Mouse (Mus musculus) ES-E14 (cell line): ENCODE measurements around the gene Zfyve9. TPM values are rescaled to one million over a fixed set of nuclear protein-coding genes. Genes with fewer than 3 reads are reported as not detected.
A peak's percentile ranks its signal among the peaks of the same experiment; 100 is the strongest.

Experiments used
- DNase-seq: peaks from one replicate; pipeline ENCODE4 v3.0.0-alpha.2; 2013; ENCODE audit warnings: low read depth, low spot score
- H3K27ac ChIP-seq: 2 replicates; pipeline ENCODE4 v1.5.1; 2012; ENCODE audit warnings: low read depth, mild to moderate bottlenecking, low read length, moderate library complexity, mixed read lengths; ENCODE audit not compliant: poor library complexity, insufficient read depth, severe bottlenecking
- H3K36me3 ChIP-seq: 2 replicates; pipeline ENCODE4 v1.6.1; 2012; ENCODE audit warnings: mild to moderate bottlenecking, low read length, moderate library complexity, mixed read lengths; ENCODE audit not compliant: control insufficient read depth, poor library complexity, insufficient read depth, severe bottlenecking
- H3K4me1 ChIP-seq, 2 experiments: fragments of 150-350 bp in 1 of 2; sonication (generic) in 1 of 2; 2 replicates each; pipeline ENCODE4 v1.6.1; 2012; ENCODE audit warnings: low read length in 2 of 2, mild to moderate bottlenecking in 1 of 2, mixed read lengths in 1 of 2; ENCODE audit not compliant: control insufficient read depth in 2 of 2, insufficient read depth in 2 of 2, poor library complexity in 1 of 2
- H3K4me3 ChIP-seq, 2 experiments: fragments of 150-350 bp in 1 of 2; sonication (generic) in 1 of 2; 2 replicates each; pipeline ENCODE4 v1.5.1; 2012; ENCODE audit warnings: low read length in 2 of 2, low read depth in 1 of 2, mild to moderate bottlenecking in 1 of 2, mixed read lengths in 1 of 2; ENCODE audit not compliant: insufficient read depth in 1 of 2, poor library complexity in 1 of 2, severe bottlenecking in 1 of 2
- H3K9ac ChIP-seq: 2 replicates; pipeline ENCODE4 v1.6.1; 2012; ENCODE audit warnings: low read depth, mild to moderate bottlenecking, low read length, mixed read lengths; ENCODE audit not compliant: poor library complexity, insufficient read depth, severe bottlenecking
- H3K9me3 ChIP-seq: fragments of 150-350 bp; sonication (generic); 2 replicates; pipeline ENCODE4 v1.6.1; 2012; ENCODE audit warnings: low read depth, mild to moderate bottlenecking, low read length; ENCODE audit not compliant: control insufficient read depth, insufficient read depth
- CHD2 ChIP-seq: IDR thresholded peaks from 2 replicates; pipeline ENCODE4 v1.6.1; 2014; ENCODE audit warnings: mild to moderate bottlenecking, low read depth, low read length, inconsistent platforms
- HCFC1 ChIP-seq: IDR thresholded peaks from 2 replicates; pipeline ENCODE4 v1.6.1; 2012; ENCODE audit warnings: low read length, inconsistent platforms, borderline replicate concordance; ENCODE audit not compliant: insufficient read depth
- MAFK ChIP-seq: IDR thresholded peaks from 2 replicates; pipeline ENCODE4 v1.6.1; 2014; ENCODE audit warnings: mild to moderate bottlenecking, low read depth, low read length, inconsistent platforms; ENCODE audit not compliant: insufficient read depth
- ZC3H11A ChIP-seq: IDR thresholded peaks from 2 replicates; pipeline ENCODE4 v1.6.1; 2012; ENCODE audit warnings: low read depth, mild to moderate bottlenecking, inconsistent platforms, low read length, borderline replicate concordance
- ZNF384 ChIP-seq: IDR thresholded peaks from 2 replicates; pipeline ENCODE4 v1.6.1; 2012; ENCODE audit warnings: low read depth, low read length, inconsistent platforms
- in situ Hi-C, 2 experiments: fragments of 600-800 bp; cut with MboI; formaldehyde crosslinking; loops; one replicate each; pipeline ENCODE4 v1.15.1; 2025; ENCODE audit warnings: low sequenced_read_pairs in 2 of 2, inconsistent platforms in 1 of 2; ENCODE audit not compliant: unreplicated experiment in 2 of 2
- total RNA-seq: library from RNA; depleted of rRNA; stranded (reverse); fragments of 300-350 nt; gene quantifications from 2 replicates; pipeline ENCODE4 v1.2.3, GENCODE M21; 2012

The Zfyve9 gene
- total RNA-seq, 1 experiment = 8.7 TPM

GRCm38 (mm10) chr4:108618586-108618985, 162.0 kb downstream of the Zfyve9 start:
- Histone ChIP-seq H3K36me3 (peaks cover 13% of the 10 kb centered on the region), H3K4me1 (peaks cover 0 to 7% of the 10 kb centered on the region in 2 experiments; a peak in 2 of 4 replicates), H3K9ac (peak overlapping the region; percentile 81; the same call in 1 of the 2 replicates), H3K9me3 (no peaks in the 10 kb centered on the region), H3K27ac (0 out of 2 replicates have a peak overlapping the region, but pooled peaks have one; percentile 6), H3K4me3 (peak overlapping the region; percentile 67 to 93; a peak in 3 of 4 replicates)
- no peak for DNase-seq
- no peak for TF ChIP-seq ZNF384
- no peak for TF ChIP-seq HCFC1
- TF ChIP-seq MAFK = no peak
- no peak for TF ChIP-seq CHD2
- no peak for TF ChIP-seq ZC3H11A
- in situ Hi-C loops = no loop called here

- Histone ChIP-seq H3K4me3 (no peak overlapping the region), H3K36me3 (peaks cover 47% of the 10 kb centered on the region), H3K27ac (no peak overlapping the region), H3K4me1 (no peaks in the 10 kb centered on the region), H3K9ac (no peak overlapping the region), H3K9me3 (no peaks in the 10 kb centered on the region)
- in situ Hi-C loops = no loop called here
- DNase-seq = no peak
- TF ChIP-seq ZNF384 (no peak), ZC3H11A (no peak), MAFK (no peak), CHD2 (no peak), HCFC1 (no peak)
Observed at GRCm38 (mm10) chr4:108610935-108611334, 169.7 kb downstream of the Zfyve9 start.

- Histone ChIP-seq H3K27ac (no peak overlapping the region), H3K9me3 (no peaks in the 10 kb centered on the region), H3K36me3 (peaks cover 59% of the 10 kb centered on the region), H3K4me1 (no peaks in the 10 kb centered on the region), H3K4me3 (no peak overlapping the region), H3K9ac (no peak overlapping the region)
- TF ChIP-seq MAFK (no peak), ZNF384 (no peak), ZC3H11A (no peak), CHD2 (no peak), HCFC1 (no peak)
- no peak for DNase-seq
- in situ Hi-C loops = no loop called here
Observed at GRCm38 (mm10) chr4:108608651-108609050, 171.9 kb downstream of the Zfyve9 start.

- no peaks in the 10 kb centered on the region for H3K9me3 ChIP-seq
- no peak overlapping the region for H3K9ac ChIP-seq
- no peak overlapping the region for H3K27ac ChIP-seq
- no peak for DNase-seq
- in situ Hi-C loops = no loop called here
- H3K4me1 ChIP-seq = 0 out of 4 replicates have a peak, but pooled peaks cover 0 to 2% of the 10 kb centered on the region in 2 experiments
- H3K4me3 ChIP-seq = no peak overlapping the region
- peaks cover 58% of the 10 kb centered on the region for H3K36me3 ChIP-seq
- TF ChIP-seq MAFK (no peak), ZC3H11A (no peak), ZNF384 (no peak), CHD2 (no peak), HCFC1 (no peak)
Observed at GRCm38 (mm10) chr4:108601870-108602269, 178.7 kb downstream of the Zfyve9 start.

GRCm38 (mm10) chr4:108598306-108598705, 182.3 kb downstream of the Zfyve9 start:
- Histone ChIP-seq H3K9me3 (no peaks in the 10 kb centered on the region), H3K36me3 (peaks cover 28% of the 10 kb centered on the region), H3K4me3 (no peak overlapping the region), H3K9ac (no peak overlapping the region), H3K4me1 (0 out of 4 replicates have a peak, but pooled peaks cover 2% of the 10 kb centered on the region in 2 experiments), H3K27ac (no peak overlapping the region)
- DNase-seq = no peak
- TF ChIP-seq HCFC1 (no peak), CHD2 (no peak), ZNF384 (no peak), ZC3H11A (no peak), MAFK (no peak)
- in situ Hi-C loops = no loop called here
